ENCODE assay signal across 9 mouse cellular contexts in genomic region chr11:115226811-115227491, GRCm38 (mm10). TPM values are rescaled to one million over a fixed set of nuclear protein-coding genes. Genes with fewer than 3 reads are reported as not detected.
A peak's percentile ranks its signal among the peaks of the same experiment; 100 is the strongest.
DNase-seq lines count a peak whose midpoint lies in the region; ATAC-seq and TF ChIP-seq lines count a peak whose summit lies in the region.
"Had no signal": no experiment of that assay in that cellular context is flagged by ENCODE, and none has a peak within 500 bp of the region (broad histone marks: within the 10 kb centered on the region; RNA-seq: fewer than 3 reads in every experiment).

No protein-coding gene starts in this region.

- no peak for ATAC-seq in embryonic facial prominence, embryonic 13.5 days (ENCODE audit: insufficient number of reproducible peaks, insufficient read depth, low FRiP score, low TSS enrichment, low read depth)
- ATAC-seq in liver, embryonic 11.5 days (replicated peaks; ENCODE audit: low FRiP score) = no peak

- 0 out of 2 replicates have a peak overlapping the region, but pooled peaks have one; percentile 36 for H3K9ac ChIP-seq in embryonic facial prominence, embryonic 13.5 days
- H3K9ac ChIP-seq in liver, embryonic 11.5 days (ENCODE audit: low read depth, low read length) = no peak overlapping the region

- peak; percentile 42 to 54 for DNase-seq in layer of hippocampus, postnatal 10 days (ENCODE audit: low spot score in 2 of 2)
- no peak for DNase-seq in layer of hippocampus, adult 8-10 months (ENCODE audit: low spot score in 2 of 2)
- DNase-seq in liver, embryonic 11.5 days (ENCODE audit: low spot score) = no peak
- peak; percentile 56 for DNase-seq in thymus, adult 2 months
- DNase-seq in spleen, postnatal 10 days (ENCODE audit: low spot score in 2 of 2) = no peak
- DNase-seq in gastrocnemius, adult 18-20 months (ENCODE audit: low spot score) = no peak
- no peak for DNase-seq in gastrocnemius, postnatal 14 days

- 0 out of 2 replicates have a peak, but pooled peaks have one; percentile 26 for TF ChIP-seq POLR2A in thymus, adult 2 months (IDR thresholded peaks at IDR 0.05; ENCODE audit: control insufficient read depth, extremely low read depth, insufficient read depth, low read length, poor library complexity)

- no peak overlapping the region for H3K4me3 ChIP-seq in embryonic facial prominence, embryonic 13.5 days
- H3K4me3 ChIP-seq in liver, embryonic 11.5 days (ENCODE audit: low read depth, low read length) = no peak overlapping the region
- no peak overlapping the region for H3K4me3 ChIP-seq in thymus, adult 2 months (ENCODE audit: control insufficient read depth, insufficient read depth, low read length)

- no peak overlapping the region for H3K4me2 ChIP-seq in embryonic facial prominence, embryonic 13.5 days
- H3K4me2 ChIP-seq in liver, embryonic 11.5 days = no peak overlapping the region

- WGBS in embryonic facial prominence, embryonic 13.5 days = 40% methylated on average over 14 of the region's 14 CpGs
- WGBS in liver, embryonic 11.5 days = 46% methylated on average over 14 of the region's 14 CpGs
- WGBS in thymus, adult 2 months = 42% methylated on average over 14 of the region's 14 CpGs

- H3K27me3 ChIP-seq in embryonic facial prominence, embryonic 13.5 days = peaks cover 6% of the 10 kb centered on the region; the same call in 1 of the 2 replicates
- H3K27me3 ChIP-seq in liver, embryonic 11.5 days (replicated peaks; ENCODE audit: control insufficient read depth, insufficient read depth, low read length) = no peaks in the 10 kb centered on the region; the same call in 1 of the 2 replicates
- H3K27me3 ChIP-seq in thymus, adult 2 months (ENCODE audit: control insufficient read depth, insufficient read depth, low read length) = no peaks in the 10 kb centered on the region

- TF ChIP-seq CTCF in thymus, adult 2 months (IDR thresholded peaks at IDR 0.05; ENCODE audit: borderline replicate concordance, control insufficient read depth, extremely low read depth, insufficient read depth, low read length, poor library complexity) = no peak

- H3K9me3 ChIP-seq in embryonic facial prominence, embryonic 13.5 days = no peaks in the 10 kb centered on the region
- H3K9me3 ChIP-seq in liver, embryonic 11.5 days (ENCODE audit: control insufficient read depth, low read length) = no peaks in the 10 kb centered on the region

- H3K4me1 ChIP-seq in embryonic facial prominence, embryonic 13.5 days = peaks cover 37% of the 10 kb centered on the region
- H3K4me1 ChIP-seq in liver, embryonic 11.5 days (replicated peaks; ENCODE audit: control insufficient read depth, insufficient read depth, low read length) = peaks cover 50% of the 10 kb centered on the region
- H3K4me1 ChIP-seq in thymus, adult 2 months (replicated peaks; ENCODE audit: control insufficient read depth, insufficient read depth, low read length) = peaks cover 93% of the 10 kb centered on the region

- H3K36me3 ChIP-seq in embryonic facial prominence, embryonic 13.5 days = no peaks in the 10 kb centered on the region; the same call in 1 of the 2 replicates
- no peaks in the 10 kb centered on the region for H3K36me3 ChIP-seq in liver, embryonic 11.5 days (ENCODE audit: control insufficient read depth, insufficient read depth, low read length)
- H3K36me3 ChIP-seq in thymus, adult 2 months (ENCODE audit: control insufficient read depth, insufficient read depth, low read length) = no peaks in the 10 kb centered on the region

- H3K27ac ChIP-seq in embryonic facial prominence, embryonic 13.5 days = no peak overlapping the region
- H3K27ac ChIP-seq in liver, embryonic 11.5 days (ENCODE audit: low read depth, low read length) = peak overlapping the region; percentile 8; the same call in 1 of the 2 replicates
- H3K27ac ChIP-seq in thymus, adult 2 months (ENCODE audit: control insufficient read depth, insufficient read depth, low read length) = peak overlapping the region; percentile 94
- H3K27ac ChIP-seq: kidney, postnatal 0 days had no signal

- intact Hi-C loops in gastrocnemius, postnatal 14 days (cut with DNase I; ENCODE audit: low total_unique reads) = no loop called here

RNA-seq across cellular contexts. Expression of gene Nat9, which starts 39.3 kb away (rescaled TPM):
- 10 to 100 TPM; 15.8 to 17.6 TPM for total RNA-seq in layer of hippocampus, postnatal 10 days (2021)
- total RNA-seq in layer of hippocampus, adult 8-10 months (2022) = 10 to 100 TPM; 20.4 to 25.2 (median 22.5) TPM
- 21.2 and 23.9 TPM in 2 replicates for polyA plus RNA-seq in embryonic facial prominence, embryonic 13.5 days (2015; fragmentation: Nextera tagmentation; extraction: Ambion mirVana)
- 17.0 and 20.1 TPM in 2 replicates for polyA plus RNA-seq in liver, embryonic 11.5 days (2014; fragmentation: Nextera tagmentation; extraction: Ambion mirVana)
- 9.8 and 11.8 TPM in 2 replicates for polyA plus RNA-seq in thymus, adult 2 months (2012; rRNA removed)
- 10 to 100 TPM; 12.6 to 20.2 TPM for total RNA-seq in gastrocnemius, adult 18-20 months (2021)
- 10 to 100 TPM; 13.1 to 14.0 TPM for total RNA-seq in gastrocnemius, postnatal 14 days (2021)

RNA-seq across cellular contexts. Expression of gene Tmem104, which starts 39.7 kb away (rescaled TPM):
- 10 to 100 TPM; 15.1 to 20.2 TPM for total RNA-seq in layer of hippocampus, postnatal 10 days (2021)
- total RNA-seq in layer of hippocampus, adult 8-10 months (2022) = 10 to 100 TPM; 12.5 to 19.8 (median 16.1) TPM
- polyA plus RNA-seq in embryonic facial prominence, embryonic 13.5 days (2015; fragmentation: Nextera tagmentation; extraction: Ambion mirVana) = 11.9 and 13.9 TPM in 2 replicates
- 10.8 and 13.1 TPM in 2 replicates for polyA plus RNA-seq in liver, embryonic 11.5 days (2014; fragmentation: Nextera tagmentation; extraction: Ambion mirVana)
- polyA plus RNA-seq in thymus, adult 2 months (2012; rRNA removed) = 24.1 and 26.8 TPM in 2 replicates
- 1 to 10 TPM; 7.5 to 7.9 TPM for total RNA-seq in gastrocnemius, adult 18-20 months (2021)
- total RNA-seq in gastrocnemius, postnatal 14 days (2021) = 1 to 10 TPM; 4.5 to 4.9 TPM

RNA-seq across cellular contexts. Expression of gene Grin2c, which starts 40.1 kb away (rescaled TPM):
- 10 to 100 TPM; 28.6 to 31.9 TPM for total RNA-seq in layer of hippocampus, postnatal 10 days (2021)
- total RNA-seq in layer of hippocampus, adult 8-10 months (2022) = 10 to 100 TPM; 42.3 to 48.8 (median 44.6) TPM
- not detected in 2 replicates for polyA plus RNA-seq in embryonic facial prominence, embryonic 13.5 days (2015; fragmentation: Nextera tagmentation; extraction: Ambion mirVana)
- 0.75 and 0.89 TPM in 2 replicates for polyA plus RNA-seq in liver, embryonic 11.5 days (2014; fragmentation: Nextera tagmentation; extraction: Ambion mirVana)
- polyA plus RNA-seq in thymus, adult 2 months (2012; rRNA removed) = 6.5 and 7.1 TPM in 2 replicates
- total RNA-seq in gastrocnemius, adult 18-20 months (2021) = under 1 TPM; 0.05 to 0.14 TPM
- not detected for total RNA-seq in gastrocnemius, postnatal 14 days (2021)
- polyA plus RNA-seq: kidney, postnatal 0 days had no signal

RNA-seq across cellular contexts. Expression of gene Fdxr, which starts 49.9 kb away (rescaled TPM):
- 10 to 100 TPM; 22.5 to 23.0 TPM for total RNA-seq in layer of hippocampus, postnatal 10 days (2021)
- total RNA-seq in layer of hippocampus, adult 8-10 months (2022) = 10 to 100 TPM; 22.8 to 25.5 (median 24.6) TPM
- polyA plus RNA-seq in embryonic facial prominence, embryonic 13.5 days (2015; fragmentation: Nextera tagmentation; extraction: Ambion mirVana) = 14.5 and 15.3 TPM in 2 replicates
- 25.0 and 25.7 TPM in 2 replicates for polyA plus RNA-seq in liver, embryonic 11.5 days (2014; fragmentation: Nextera tagmentation; extraction: Ambion mirVana)
- polyA plus RNA-seq in thymus, adult 2 months (2012; rRNA removed) = 31.8 and 36.3 TPM in 2 replicates
- total RNA-seq in gastrocnemius, adult 18-20 months (2021) = 1 to 10 TPM; 3.2 TPM
- 1 to 10 TPM; 5.4 to 6.0 TPM for total RNA-seq in gastrocnemius, postnatal 14 days (2021)

Comparison
In these comparisons a context has a peak if more than half of its experiments do, and no peak if none do; other contexts are left out.
1. DNase-seq: peak in layer of hippocampus, postnatal 10 days (2 of 2) and thymus, adult 2 months (single experiment); none in layer of hippocampus, adult 8-10 months (0 of 2), liver, embryonic 11.5 days (single experiment), spleen, postnatal 10 days (0 of 2), gastrocnemius, adult 18-20 months (single experiment) and gastrocnemius, postnatal 14 days (single experiment).
2. RNA of gene Grin2c, which starts 40.1 kb away (total RNA-seq): 42.3 to 48.8 TPM in layer of hippocampus, adult 8-10 months and 28.6 to 31.9 TPM in layer of hippocampus, postnatal 10 days; 0.05 to 0.14 TPM in gastrocnemius, adult 18-20 months and not detected in gastrocnemius, postnatal 14 days; every median in the first group is over 10 times any median in the second.